In the genomic region with DNA sequence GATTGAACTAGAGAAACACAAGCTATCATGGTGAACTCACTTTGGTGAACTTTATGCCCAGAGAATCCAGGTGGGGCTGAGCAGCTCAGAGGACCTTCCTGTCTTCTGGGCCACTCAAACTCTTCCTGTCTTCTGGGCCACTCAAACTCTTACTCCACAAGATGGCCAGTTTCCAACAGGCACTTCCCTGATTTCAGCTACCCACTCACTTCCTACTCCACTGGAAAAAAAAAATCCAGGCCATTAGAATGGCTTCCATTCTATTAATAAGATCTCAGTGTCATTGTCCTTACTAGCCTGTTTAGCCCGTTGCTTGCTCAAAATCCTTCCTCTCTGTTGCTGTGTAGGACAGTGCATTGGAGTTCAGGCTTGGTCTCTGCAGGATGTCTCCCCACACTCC, we compare ENCODE assay signal across 22 mouse cellular contexts. TPM values are rescaled to one million over a fixed set of nuclear protein-coding genes. Genes with fewer than 3 reads are reported as not detected.
DNase-seq lines count a peak whose midpoint lies in the region; ATAC-seq and TF ChIP-seq lines count a peak whose summit lies in the region.
"Had no signal": no experiment of that assay in that cellular context is flagged by ENCODE, and none has a peak within 500 bp of the region (broad histone marks: within the 10 kb centered on the region; RNA-seq: fewer than 3 reads in every experiment).

No protein-coding gene starts in this region.

- no peaks in the 10 kb centered on the region for H3K36me3 ChIP-seq in heart, embryonic 16.5 days (ENCODE audit: control insufficient read depth, insufficient read depth)
- peaks cover 7% of the 10 kb centered on the region for H3K36me3 ChIP-seq in heart, embryonic 10.5 days
- H3K36me3 ChIP-seq: embryonic facial prominence, embryonic 13.5 days; midbrain, embryonic 13.5 days; neural tube, embryonic 13.5 days had no signal

- DNase-seq in adrenal gland, postnatal 14 days: peak; percentile 31
- DNase-seq in adrenal gland, adult 2 months: no peak
- no peak for DNase-seq in heart, embryonic 10.5 days (ENCODE audit: low spot score)
- DNase-seq in lung, adult 18-20 months: peak; percentile 27 to 40
- no peak for DNase-seq in lung, adult 2 months
- no peak for DNase-seq in right cerebral cortex, postnatal 36 days (ENCODE audit: low spot score in 2 of 2)
- DNase-seq in ovary, postnatal 10 days (ENCODE audit: low spot score): no peak
- DNase-seq: adrenal gland, postnatal 10 days; cerebellum, adult 11-12 months; cerebellum, postnatal 14 days; gastrocnemius, postnatal 36 days; kidney, adult 8-10 months; liver, embryonic 13.5 days; thymus, postnatal 14 days had no signal

- no peaks in the 10 kb centered on the region for H3K9me3 ChIP-seq in heart, embryonic 16.5 days (replicated peaks; ENCODE audit: control insufficient read depth, low read length)
- H3K9me3 ChIP-seq in heart, embryonic 10.5 days: no peaks in the 10 kb centered on the region
- H3K9me3 ChIP-seq: embryonic facial prominence, embryonic 13.5 days; hindbrain, embryonic 10.5 days; limb, embryonic 12.5 days; liver, embryonic 13.5 days; midbrain, embryonic 13.5 days; neural tube, embryonic 13.5 days had no signal

- no peak for TF ChIP-seq POLR2A in lung, adult 2 months (IDR thresholded peaks at IDR 0.05; ENCODE audit: borderline replicate concordance, extremely low read depth, low read depth, low read length)

- no peak for ATAC-seq in heart, embryonic 16.5 days (replicated peaks; ENCODE audit: extremely low read depth, insufficient read depth, low FRiP score)
- ATAC-seq: forebrain, embryonic 14.5 days; midbrain, embryonic 13.5 days; Patski had no signal

- H3K27me3 ChIP-seq in heart, embryonic 16.5 days (ENCODE audit: control insufficient read depth, insufficient read depth, low read length): no peaks in the 10 kb centered on the region
- H3K27me3 ChIP-seq in heart, embryonic 10.5 days (ENCODE audit: insufficient read depth, poor library complexity, severe bottlenecking): no peaks in the 10 kb centered on the region
- H3K27me3 ChIP-seq: embryonic facial prominence, embryonic 13.5 days; limb, embryonic 12.5 days; midbrain, embryonic 13.5 days; neural tube, embryonic 13.5 days; Patski had no signal

- peaks cover 30% of the 10 kb centered on the region for H3K4me1 ChIP-seq in heart, embryonic 16.5 days (ENCODE audit: control insufficient read depth, insufficient read depth, low read length)
- H3K4me1 ChIP-seq in heart, embryonic 10.5 days: peaks cover 30% of the 10 kb centered on the region
- H3K4me1 ChIP-seq in lung, adult 2 months (ENCODE audit: control insufficient read depth, insufficient read depth, low read length): peaks cover 11% of the 10 kb centered on the region

- no peak overlapping the region for H3K9ac ChIP-seq in heart, embryonic 16.5 days (ENCODE audit: low read length)
- H3K9ac ChIP-seq: embryonic facial prominence, embryonic 13.5 days; limb, embryonic 12.5 days; liver, embryonic 13.5 days; midbrain, embryonic 13.5 days; neural tube, embryonic 13.5 days had no signal

- peak overlapping the region; percentile 49; the same call in 1 of the 2 replicates for H3K27ac ChIP-seq in heart, embryonic 16.5 days (ENCODE audit: low read length)
- H3K27ac ChIP-seq in heart, embryonic 10.5 days: no peak overlapping the region
- H3K27ac ChIP-seq: embryonic facial prominence, embryonic 13.5 days; hindbrain, embryonic 10.5 days; limb, embryonic 12.5 days; liver, embryonic 13.5 days; midbrain, embryonic 13.5 days; neural tube, embryonic 13.5 days had no signal

- TF ChIP-seq CTCF in lung, adult 2 months (IDR thresholded peaks at IDR 0.05; ENCODE audit: insufficient read depth, low read length): no peak

- H3K4me2 ChIP-seq in heart, embryonic 16.5 days (ENCODE audit: low read depth, low read length): no peak overlapping the region
- H3K4me2 ChIP-seq: embryonic facial prominence, embryonic 13.5 days; limb, embryonic 12.5 days; liver, embryonic 13.5 days; midbrain, embryonic 13.5 days; neural tube, embryonic 13.5 days had no signal

- H3K4me3 ChIP-seq in heart, embryonic 16.5 days (ENCODE audit: low read length): no peak overlapping the region
- H3K4me3 ChIP-seq in heart, embryonic 10.5 days: no peak overlapping the region
- H3K4me3 ChIP-seq in lung, adult 2 months (replicated peaks; ENCODE audit: extremely low read depth, low read depth, low read length): no peak overlapping the region
- H3K4me3 ChIP-seq: embryonic facial prominence, embryonic 13.5 days; hindbrain, embryonic 10.5 days; limb, embryonic 12.5 days; liver, embryonic 13.5 days; midbrain, embryonic 13.5 days; neural tube, embryonic 13.5 days had no signal

- WGBS in heart, embryonic 16.5 days: 58% methylated on average over 1 of the region's 1 CpGs
- WGBS in heart, embryonic 10.5 days: 78% methylated on average over 1 of the region's 1 CpGs
- 33% methylated on average over 1 of the region's 1 CpGs for WGBS in lung, adult 2 months

RNA-seq across cellular contexts. Expression of a gene that starts 2.9 kb away (rescaled TPM):
- 33.2 and 36.8 TPM in 2 replicates for total RNA-seq in adrenal gland, postnatal 14 days (2021)
- 10 to 100 TPM; 28.7 to 33.0 TPM for total RNA-seq in adrenal gland, adult 2 months (2021)
- 30.2 and 48.8 TPM in 2 replicates for polyA plus RNA-seq in adrenal gland, adult 2 months (2012; rRNA removed)
- polyA plus RNA-seq in heart, embryonic 16.5 days (2015; fragmentation: Nextera tagmentation; extraction: Ambion mirVana): 56.6 and 62.4 TPM in 2 replicates
- 39.0 and 39.2 TPM in 2 replicates for polyA plus RNA-seq in heart, embryonic 10.5 days (2016; fragmentation: Nextera tagmentation; extraction: Ambion mirVana)
- 42.0 and 73.5 TPM in 2 replicates for polyA plus RNA-seq in lung, adult 2 months (2012; rRNA removed)

RNA-seq across cellular contexts. Expression of a gene that starts 54.0 kb away (rescaled TPM):
- 112 and 125 TPM in 2 replicates for total RNA-seq in adrenal gland, postnatal 14 days (2021)
- 100 to 1,000 TPM in 1 of 2 experiments, 10 to 100 TPM in 1; 75.2 to 160 TPM for total RNA-seq in adrenal gland, adult 2 months (2021)
- polyA plus RNA-seq in adrenal gland, adult 2 months (2012; rRNA removed): 1.8 and 2.3 TPM in 2 replicates
- 48.0 and 51.6 TPM in 2 replicates for polyA plus RNA-seq in heart, embryonic 16.5 days (2015; fragmentation: Nextera tagmentation; extraction: Ambion mirVana)
- 42.6 and 48.6 TPM in 2 replicates for polyA plus RNA-seq in heart, embryonic 10.5 days (2016; fragmentation: Nextera tagmentation; extraction: Ambion mirVana)
- polyA plus RNA-seq in lung, adult 2 months (2012; rRNA removed): 5.6 and 9.8 TPM in 2 replicates

Comparison
In these comparisons a context has a peak if more than half of its experiments do, and no peak if none do; other contexts are left out.
1. DNase-seq: peak in adrenal gland, postnatal 14 days (single experiment) and lung, adult 18-20 months (2 of 2); none in adrenal gland, adult 2 months (single experiment), heart, embryonic 10.5 days (single experiment), lung, adult 2 months (single experiment), right cerebral cortex, postnatal 36 days (0 of 2) and ovary, postnatal 10 days (single experiment).